Mouse (Mus musculus) forebrain, postnatal 0 days (tissue): ENCODE data around the gene Rbm5. TPM values are rescaled to one million over a fixed set of nuclear protein-coding genes. Genes with fewer than 3 reads are reported as not detected.

Experiments used
- ATAC-seq: fragments of 200-750 bp; cut with Nextera tagmentation; 2 replicates; pipeline ENCODE4 v1.8.0; 2017; ENCODE audit warnings: mild to moderate bottlenecking, moderate library complexity
- DNase-seq: peaks from one replicate; pipeline ENCODE4 v3.0.0-alpha.2; 2015
- H3K27ac ChIP-seq: fragments of 300-500 bp; sonication (generic); 2 replicates; pipeline ENCODE4 v1.5.1; 2014; ENCODE audit warnings: low read depth, mild to moderate bottlenecking, antibody characterized with exemption, low read length, moderate library complexity, mixed read lengths
- H3K27me3 ChIP-seq: fragments of 300-500 bp; sonication (generic); 2 replicates; pipeline ENCODE4 v1.6.1; 2014; ENCODE audit warnings: mild to moderate bottlenecking, low read length, mixed read lengths; ENCODE audit not compliant: insufficient read depth
- H3K36me3 ChIP-seq: fragments of 300-500 bp; sonication (generic); 2 replicates; pipeline ENCODE4 v1.6.1; 2014; ENCODE audit warnings: mild to moderate bottlenecking, moderate library complexity; ENCODE audit not compliant: insufficient read depth
- H3K4me1 ChIP-seq: fragments of 300-500 bp; sonication (generic); 2 replicates; pipeline ENCODE4 v1.6.1; 2014; ENCODE audit warnings: antibody characterized with exemption; ENCODE audit not compliant: insufficient read depth
- H3K4me2 ChIP-seq: fragments of 300-500 bp; sonication (generic); 2 replicates; pipeline ENCODE4 v1.6.1; 2014; ENCODE audit warnings: low read depth, mild to moderate bottlenecking, moderate library complexity
- H3K4me3 ChIP-seq: fragments of 300-500 bp; sonication (generic); 2 replicates; pipeline ENCODE4 v1.5.1; 2014; ENCODE audit warnings: low read depth, low read length, mixed read lengths
- H3K9ac ChIP-seq: fragments of 300-500 bp; sonication (generic); 2 replicates; pipeline ENCODE4 v1.6.1; 2014; ENCODE audit warnings: mild to moderate bottlenecking
- H3K9me3 ChIP-seq: fragments of 300-500 bp; sonication (generic); 2 replicates; pipeline ENCODE4 v1.6.1; 2016; ENCODE audit warnings: low read length
- CTCF ChIP-seq: sonication (generic); IDR thresholded peaks from 2 replicates; pipeline ENCODE4 v1.5.1; 2016; ENCODE audit warnings: antibody characterized with exemption, control low read depth, low read depth
- WGBS: fragments of 180-500 bp; shearing (Covaris S2); extraction: QIAGEN DNeasy Blood & Tissue Kit; methylation state at CpG from one replicate; pipeline ENCODE4 v1.1.7; 2014; 5-methylcytosine and 5-hydroxymethylcytosine counted together
- polyA plus RNA-seq: library from polyadenylated mRNA; unstranded; fragments of >200 nt; fragmentation: Nextera tagmentation; extraction: Ambion mirVana; gene quantifications from 2 replicates; pipeline ENCODE4 v1.2.1, GENCODE M21; 2015
- total RNA-seq: library from RNA; depleted of rRNA; stranded (reverse); fragments of >200 nt; gene quantifications from 2 replicates; pipeline ENCODE4 v1.2.3, GENCODE M21; 2014; rRNA removed

Rbm5 gene
- total RNA-seq = 173 and 208 TPM in 2 replicates
- 111 and 152 TPM in 2 replicates for polyA plus RNA-seq

GRCm38 (mm10) chr9:107770374-107771290 lies at the start of gene Rbm5:
TSS of gene Rbm5 (minus strand) at chr9:107770996.
- no peak for TF ChIP-seq CTCF
- Histone ChIP-seq H3K9me3 (no peaks in the 10 kb centered on the region), H3K4me1 (no peaks in the 10 kb centered on the region; the same call in 1 of the 2 replicates), H3K27me3 (no peaks in the 10 kb centered on the region), H3K27ac (peak within 1 kb of the TSS; percentile 97), H3K4me2 (peak within 1 kb of the TSS; percentile 59), H3K4me3 (peak within 1 kb of the TSS; percentile 100), H3K36me3 (peaks cover 35% of the 10 kb centered on the region), H3K9ac (peak within 1 kb of the TSS; percentile 100)
- WGBS = 1% methylated on average over 60 of the region's 60 CpGs
- ATAC-seq (peak; percentile 100), DNase-seq (peak; percentile 97)

GRCm38 (mm10) chr9:107812132-107812531 lies 41.3 kb upstream of the Rbm5 start:
- DNase-seq (no peak), ATAC-seq (no peak)
- H3K4me2 ChIP-seq = no peak overlapping the region
- no peak overlapping the region for H3K27ac ChIP-seq
- H3K4me3 ChIP-seq = no peak overlapping the region
- no peak overlapping the region for H3K9ac ChIP-seq
- no peaks in the 10 kb centered on the region for H3K27me3 ChIP-seq
- H3K4me1 ChIP-seq = no peaks in the 10 kb centered on the region
- 95% methylated on average over 1 of the region's 1 CpGs for WGBS
- H3K36me3 ChIP-seq = peaks cover 10% of the 10 kb centered on the region
- H3K9me3 ChIP-seq = no peaks in the 10 kb centered on the region
- no peak for TF ChIP-seq CTCF

- 97% methylated on average over 2 of the region's 2 CpGs for WGBS
- no peaks in the 10 kb centered on the region for H3K27me3 ChIP-seq
These were observed 40.2 kb upstream of the Rbm5 start for GRCm38 (mm10) chr9:107810985-107811384.

GRCm38 (mm10) chr9:107791714-107792113 lies 20.9 kb upstream of the Rbm5 start:
- Histone ChIP-seq H3K9me3 (no peaks in the 10 kb centered on the region), H3K4me2 (no peak overlapping the region), H3K27me3 (no peaks in the 10 kb centered on the region), H3K4me3 (no peak overlapping the region), H3K4me1 (no peaks in the 10 kb centered on the region), H3K27ac (no peak overlapping the region), H3K9ac (no peak overlapping the region), H3K36me3 (peaks cover 47% of the 10 kb centered on the region)
- TF ChIP-seq CTCF = no peak
- WGBS = 92% methylated on average over 6 of the region's 6 CpGs
- ATAC-seq (no peak), DNase-seq (no peak)

More at GRCm38 (mm10) chr9:107810985-107811384, 40.2 kb upstream of the Rbm5 start:
- TF ChIP-seq CTCF = no peak
- peaks cover 5% of the 10 kb centered on the region; the same call in 1 of the 2 replicates for H3K36me3 ChIP-seq
- DNase-seq (no peak), ATAC-seq (no peak)
- no peaks in the 10 kb centered on the region for H3K4me1 ChIP-seq
- no peaks in the 10 kb centered on the region for H3K9me3 ChIP-seq
- H3K4me3 ChIP-seq = no peak overlapping the region
- no peak overlapping the region for H3K9ac ChIP-seq
- no peak overlapping the region for H3K4me2 ChIP-seq
- no peak overlapping the region for H3K27ac ChIP-seq

- Histone ChIP-seq H3K27ac (no peak overlapping the region), H3K9me3 (no peaks in the 10 kb centered on the region), H3K27me3 (no peaks in the 10 kb centered on the region), H3K4me2 (no peak overlapping the region), H3K4me1 (no peaks in the 10 kb centered on the region), H3K36me3 (peaks cover 84% of the 10 kb centered on the region), H3K4me3 (no peak overlapping the region), H3K9ac (no peak overlapping the region)
- 97% methylated on average over 11 of the region's 11 CpGs for WGBS
- TF ChIP-seq CTCF = no peak
- DNase-seq (no peak), ATAC-seq (no peak)
These were observed 11.9 kb upstream of the Rbm5 start for GRCm38 (mm10) chr9:107782536-107783203.

- no peak for TF ChIP-seq CTCF
- H3K9ac ChIP-seq = no peak overlapping the region
- H3K27ac ChIP-seq = no peak overlapping the region
- ATAC-seq (no peak), DNase-seq (no peak)
- no peak overlapping the region for H3K4me2 ChIP-seq
- no peak overlapping the region for H3K4me3 ChIP-seq
- H3K4me1 ChIP-seq = no peaks in the 10 kb centered on the region
- peaks cover 68% of the 10 kb centered on the region for H3K36me3 ChIP-seq
- no peaks in the 10 kb centered on the region for H3K9me3 ChIP-seq
- no peaks in the 10 kb centered on the region for H3K27me3 ChIP-seq
These were observed 6.0 kb upstream of the Rbm5 start for GRCm38 (mm10) chr9:107776809-107777208.

- Histone ChIP-seq H3K9ac (no peak overlapping the region), H3K4me3 (no peak overlapping the region), H3K9me3 (no peaks in the 10 kb centered on the region), H3K27ac (no peak overlapping the region), H3K4me1 (no peaks in the 10 kb centered on the region; the same call in 1 of the 2 replicates), H3K4me2 (no peak overlapping the region), H3K36me3 (peaks cover 46% of the 10 kb centered on the region), H3K27me3 (no peaks in the 10 kb centered on the region)
- 94% methylated on average over 3 of the region's 3 CpGs for WGBS
- ATAC-seq (no peak), DNase-seq (no peak)
- TF ChIP-seq CTCF = no peak
These were observed 3.6 kb upstream of the Rbm5 start for GRCm38 (mm10) chr9:107774411-107774810.
